Mouse (Mus musculus): ENCODE data around the gene Rcan2. TPM values are rescaled to one million over a fixed set of nuclear protein-coding genes. Genes with fewer than 3 reads are reported as not detected.

Gene Rcan2
- polyA plus RNA-seq, 1 experiment, result not detected

GRCm38 (mm10) chr17:44007411-44007810, 206.3 kb downstream of the Rcan2 start:
- H3K27ac ChIP-seq (ENCODE audit: insufficient read depth, low read depth, low read length), result no peak overlapping the region

GRCm38 (mm10) chr17:44011917-44012316, 210.8 kb downstream of the Rcan2 start:
- WGBS, result 72% methylated on average over 4 of the region's 4 CpGs
- TF ChIP-seq POLR2A (IDR thresholded peaks at IDR 0.05; ENCODE audit: insufficient read depth, low read depth, low read length) (no peak), CTCF (IDR thresholded peaks at IDR 0.05; ENCODE audit: insufficient read depth, low read depth, low read length) (no peak)
- Histone ChIP-seq H3K27ac (ENCODE audit: insufficient read depth, low read depth, low read length) (no peak overlapping the region), H3K4me1 (ENCODE audit: control insufficient read depth, insufficient read depth, low read length) (no peaks in the 10 kb centered on the region), H3K4me3 (ENCODE audit: insufficient read depth, low read depth, low read length) (no peak overlapping the region)

More at GRCm38 (mm10) chr17:44007411-44007810, 206.3 kb downstream of the Rcan2 start:
- 91% methylated on average over 2 of the region's 2 CpGs for WGBS
- no peak overlapping the region for H3K4me3 ChIP-seq (ENCODE audit: insufficient read depth, low read depth, low read length)
- TF ChIP-seq POLR2A (IDR thresholded peaks at IDR 0.05; ENCODE audit: insufficient read depth, low read depth, low read length), result no peak
- no peak for TF ChIP-seq CTCF (IDR thresholded peaks at IDR 0.05; ENCODE audit: insufficient read depth, low read depth, low read length)
- H3K4me1 ChIP-seq (ENCODE audit: control insufficient read depth, insufficient read depth, low read length), result no peaks in the 10 kb centered on the region

- WGBS, result 80% methylated on average over 4 of the region's 4 CpGs
- Histone ChIP-seq H3K4me1 (ENCODE audit: control insufficient read depth, insufficient read depth, low read length) (no peaks in the 10 kb centered on the region), H3K27ac (ENCODE audit: insufficient read depth, low read depth, low read length) (no peak overlapping the region), H3K4me3 (ENCODE audit: insufficient read depth, low read depth, low read length) (no peak overlapping the region)
- no peak for TF ChIP-seq CTCF (IDR thresholded peaks at IDR 0.05; ENCODE audit: insufficient read depth, low read depth, low read length)
- no peak for TF ChIP-seq POLR2A (IDR thresholded peaks at IDR 0.05; ENCODE audit: insufficient read depth, low read depth, low read length)
Measured at GRCm38 (mm10) chr17:44013756-44014510, 212.8 kb downstream of the Rcan2 start.

GRCm38 (mm10) chr17:44016314-44016713, 215.2 kb downstream of the Rcan2 start:
- Histone ChIP-seq H3K4me1 (ENCODE audit: control insufficient read depth, insufficient read depth, low read length) (no peaks in the 10 kb centered on the region), H3K4me3 (ENCODE audit: insufficient read depth, low read depth, low read length) (no peak overlapping the region), H3K27ac (ENCODE audit: insufficient read depth, low read depth, low read length) (no peak overlapping the region)
- TF ChIP-seq POLR2A (IDR thresholded peaks at IDR 0.05; ENCODE audit: insufficient read depth, low read depth, low read length) (no peak), CTCF (IDR thresholded peaks at IDR 0.05; ENCODE audit: insufficient read depth, low read depth, low read length) (no peak)
- WGBS, result 93% methylated on average over 5 of the region's 5 CpGs

GRCm38 (mm10) chr17:44020707-44021220, 219.6 kb downstream of the Rcan2 start:
- TF ChIP-seq POLR2A (IDR thresholded peaks at IDR 0.05; ENCODE audit: insufficient read depth, low read depth, low read length), result no peak
- no peak for TF ChIP-seq CTCF (IDR thresholded peaks at IDR 0.05; ENCODE audit: insufficient read depth, low read depth, low read length)
- WGBS, result 82% methylated on average over 6 of the region's 6 CpGs
- no peak overlapping the region for H3K4me3 ChIP-seq (ENCODE audit: insufficient read depth, low read depth, low read length)
- peaks cover 2% of the 10 kb centered on the region; the same call in 1 of the 2 replicates for H3K4me1 ChIP-seq (ENCODE audit: control insufficient read depth, insufficient read depth, low read length)
- H3K27ac ChIP-seq (ENCODE audit: insufficient read depth, low read depth, low read length), result no peak overlapping the region

GRCm38 (mm10) chr17:44023842-44024241, 222.7 kb downstream of the Rcan2 start:
- Histone ChIP-seq H3K4me1 (ENCODE audit: control insufficient read depth, insufficient read depth, low read length) (peaks cover 7% of the 10 kb centered on the region), H3K27ac (ENCODE audit: insufficient read depth, low read depth, low read length) (peak overlapping the region; percentile 52; the same call in 1 of the 2 replicates), H3K4me3 (ENCODE audit: insufficient read depth, low read depth, low read length) (no peak overlapping the region)
- 80% methylated on average over 2 of the region's 2 CpGs for WGBS
- TF ChIP-seq CTCF (IDR thresholded peaks at IDR 0.05; ENCODE audit: insufficient read depth, low read depth, low read length) (no peak), POLR2A (IDR thresholded peaks at IDR 0.05; ENCODE audit: insufficient read depth, low read depth, low read length) (no peak)

- no peak overlapping the region for H3K4me3 ChIP-seq (ENCODE audit: insufficient read depth, low read depth, low read length)
- no peak overlapping the region for H3K27ac ChIP-seq (ENCODE audit: insufficient read depth, low read depth, low read length)
Measured at GRCm38 (mm10) chr17:44025011-44025410, 223.9 kb downstream of the Rcan2 start.

GRCm38 (mm10) chr17:44025935-44026334, 224.8 kb downstream of the Rcan2 start:
- no peak overlapping the region for H3K4me3 ChIP-seq (ENCODE audit: insufficient read depth, low read depth, low read length)
- 11% methylated on average over 6 of the region's 6 CpGs for WGBS
- H3K4me1 ChIP-seq (ENCODE audit: control insufficient read depth, insufficient read depth, low read length), result peaks cover 13% of the 10 kb centered on the region
- no peak for TF ChIP-seq POLR2A (IDR thresholded peaks at IDR 0.05; ENCODE audit: insufficient read depth, low read depth, low read length)
- TF ChIP-seq CTCF (IDR thresholded peaks at IDR 0.05; ENCODE audit: insufficient read depth, low read depth, low read length), result no peak
- H3K27ac ChIP-seq (ENCODE audit: insufficient read depth, low read depth, low read length), result peak overlapping the region; percentile 97

More at GRCm38 (mm10) chr17:44025011-44025410, 223.9 kb downstream of the Rcan2 start:
- TF ChIP-seq POLR2A (IDR thresholded peaks at IDR 0.05; ENCODE audit: insufficient read depth, low read depth, low read length) (no peak), CTCF (IDR thresholded peaks at IDR 0.05; ENCODE audit: insufficient read depth, low read depth, low read length) (no peak)
- H3K4me1 ChIP-seq (ENCODE audit: control insufficient read depth, insufficient read depth, low read length), result peaks cover 7% of the 10 kb centered on the region
- WGBS, result 57% methylated on average over 2 of the region's 2 CpGs

- TF ChIP-seq CTCF (IDR thresholded peaks at IDR 0.05; ENCODE audit: insufficient read depth, low read depth, low read length) (no peak), POLR2A (IDR thresholded peaks at IDR 0.05; ENCODE audit: insufficient read depth, low read depth, low read length) (no peak)
- Histone ChIP-seq H3K4me1 (ENCODE audit: control insufficient read depth, insufficient read depth, low read length) (peaks cover 15% of the 10 kb centered on the region), H3K27ac (ENCODE audit: insufficient read depth, low read depth, low read length) (peak overlapping the region; percentile 97), H3K4me3 (ENCODE audit: insufficient read depth, low read depth, low read length) (no peak overlapping the region)
- WGBS, result 2% methylated on average over 5 of the region's 5 CpGs
Measured at GRCm38 (mm10) chr17:44026378-44026777, 225.2 kb downstream of the Rcan2 start.

All from olfactory bulb, adult 2 months (tissue).